Mouse (Mus musculus) limb, embryonic 14.5 days (tissue): Measurements from ENCODE around the gene Slc26a6. TPM values are rescaled to one million over a fixed set of nuclear protein-coding genes. Genes with fewer than 3 reads are reported as not detected.
A peak's percentile ranks its signal among the peaks of the same experiment; 100 is the strongest.

Source experiments
- ATAC-seq: fragments of 200-750 bp; cut with Nextera tagmentation; 2 replicates; pipeline ENCODE4 v1.8.0; 2017; ENCODE audit warnings: low read depth, moderate number of reproducible peaks, moderate TSS enrichment; ENCODE audit not compliant: low FRiP score
- DNase-seq: peaks from one replicate; pipeline ENCODE4 v3.0.0-alpha.2; 2015; ENCODE audit warnings: low spot score
- H3K27ac ChIP-seq: fragments of 300-500 bp; sonication (generic); replicated peaks from 2 replicates; pipeline ENCODE4 v1.5.1; 2014; ENCODE audit warnings: low read depth, mild to moderate bottlenecking, low read length, moderate library complexity, mixed read lengths
- H3K27me3 ChIP-seq: fragments of 300-500 bp; sonication (generic); 2 replicates; pipeline ENCODE4 v1.6.1; 2014; ENCODE audit warnings: low read length, mixed read lengths; ENCODE audit not compliant: control insufficient read depth, insufficient read depth
- H3K36me3 ChIP-seq: fragments of 300-500 bp; sonication (generic); 2 replicates; pipeline ENCODE4 v1.6.1; 2014; ENCODE audit warnings: mild to moderate bottlenecking, low read length, moderate library complexity, mixed read lengths; ENCODE audit not compliant: control insufficient read depth, insufficient read depth
- H3K4me1 ChIP-seq: fragments of 300-500 bp; sonication (generic); 2 replicates; pipeline ENCODE4 v1.6.1; 2014; ENCODE audit warnings: antibody characterized with exemption, low read length, mixed read lengths; ENCODE audit not compliant: control insufficient read depth, insufficient read depth
- H3K4me2 ChIP-seq: fragments of 300-500 bp; sonication (generic); replicated peaks from 2 replicates; pipeline ENCODE4 v1.6.1; 2014; ENCODE audit warnings: low read depth, mild to moderate bottlenecking, low read length, moderate library complexity; ENCODE audit not compliant: severe bottlenecking
- H3K4me3 ChIP-seq: fragments of 300-500 bp; sonication (generic); replicated peaks from 2 replicates; pipeline ENCODE4 v1.5.1; 2014; ENCODE audit warnings: low read length
- H3K9ac ChIP-seq: fragments of 300-500 bp; sonication (generic); 2 replicates; pipeline ENCODE4 v1.6.1; 2014; ENCODE audit warnings: mild to moderate bottlenecking, low read depth, low read length, moderate library complexity; ENCODE audit not compliant: severe bottlenecking
- H3K9me3 ChIP-seq: fragments of 300-500 bp; sonication (generic); 2 replicates; pipeline ENCODE4 v1.6.1; 2016; ENCODE audit warnings: low read length; ENCODE audit not compliant: control insufficient read depth
- POLR2A ChIP-seq: fragments of 200-500 bp; IDR thresholded peaks from 2 replicates; pipeline ENCODE4 v1.8.0; 2012; ENCODE audit warnings: inconsistent platforms, mild to moderate bottlenecking, moderate library complexity, borderline replicate concordance; ENCODE audit not compliant: insufficient read depth, insufficient read length; ENCODE audit errors: extremely low read depth
- WGBS: fragments of 180-500 bp; shearing (Covaris S2); extraction: QIAGEN DNeasy Blood & Tissue Kit; methylation state at CpG from one replicate; pipeline ENCODE4 v1.1.7; 2014; 5-methylcytosine and 5-hydroxymethylcytosine counted together
- polyA plus RNA-seq, 2 experiments: library from polyadenylated mRNA; depleted of rRNA in 1 of 2; stranded (reverse) in 1 of 2; unstranded in 1 of 2; fragments of >200 nt; fragmentation: Nextera tagmentation in 1 of 2; extraction: Ambion mirVana in 1 of 2; gene quantifications; 2 replicates each; pipeline versions ENCODE4 v1.2.1 to v1.2.3; 2012 to 2014

Gene Slc26a6
- polyA plus RNA-seq, 2 experiments, result 14.5 to 28.8 TPM

DNA sequence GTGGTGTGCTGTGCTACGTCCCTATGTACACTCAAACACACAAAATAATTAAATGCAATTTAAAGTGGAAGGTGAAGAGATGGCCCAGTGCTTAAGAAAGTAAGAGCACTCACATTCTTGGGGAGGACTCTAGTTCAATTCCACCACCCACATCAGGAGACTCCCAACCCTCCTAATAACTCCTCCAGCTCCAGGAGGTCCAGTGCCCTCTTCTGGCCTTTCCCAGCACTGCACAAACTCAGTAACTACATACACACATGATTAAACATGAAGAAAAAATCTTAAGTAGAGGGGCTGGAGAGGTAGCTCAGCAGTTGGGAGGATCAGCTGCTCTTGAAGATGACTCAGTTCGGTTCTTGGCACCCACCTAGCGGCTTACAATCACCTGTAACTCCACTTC lies 33.6 kb upstream of the Slc26a6 start:
- H3K9ac ChIP-seq, result no peak overlapping the region
- WGBS, result 59% methylated on average over 3 of the region's 3 CpGs
- DNase-seq (no peak), ATAC-seq (no peak)
- no peak overlapping the region for H3K27ac ChIP-seq
- no peaks in the 10 kb centered on the region for H3K4me1 ChIP-seq
- peaks cover 16% of the 10 kb centered on the region; the same call in 1 of the 2 replicates for H3K27me3 ChIP-seq
- peaks cover 37% of the 10 kb centered on the region for H3K36me3 ChIP-seq
- H3K4me2 ChIP-seq, result no peak overlapping the region
- no peak for TF ChIP-seq POLR2A
- H3K9me3 ChIP-seq, result no peaks in the 10 kb centered on the region
- H3K4me3 ChIP-seq, result no peak overlapping the region

DNA sequence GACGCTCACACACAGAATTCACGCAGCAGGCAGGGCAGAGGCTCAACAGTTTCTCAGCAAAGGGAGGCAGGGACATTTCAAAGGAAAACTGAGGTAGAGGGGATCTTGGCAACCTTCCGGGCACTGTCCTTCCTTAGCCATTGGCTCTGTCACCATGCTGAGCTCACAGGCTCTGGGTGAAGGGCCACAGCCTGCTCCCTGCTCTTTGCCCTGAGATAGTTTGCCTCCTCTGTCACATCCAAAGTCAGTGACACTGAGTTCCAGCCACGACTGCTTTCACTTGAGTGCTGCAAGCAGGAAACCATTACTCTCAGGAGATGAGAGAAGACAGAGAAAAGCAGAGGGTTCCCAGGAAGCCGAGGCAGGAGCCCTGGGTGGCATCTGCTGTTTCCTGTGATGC lies 33.0 kb upstream of the Slc26a6 start:
- ATAC-seq (no peak), DNase-seq (no peak)
- no peaks in the 10 kb centered on the region for H3K4me1 ChIP-seq
- WGBS, result 66% methylated on average over 5 of the region's 5 CpGs
- H3K4me2 ChIP-seq, result no peak overlapping the region
- peaks cover 31% of the 10 kb centered on the region for H3K36me3 ChIP-seq
- no peak for TF ChIP-seq POLR2A
- no peak overlapping the region for H3K4me3 ChIP-seq
- H3K27ac ChIP-seq, result no peak overlapping the region
- peaks cover 22% of the 10 kb centered on the region for H3K27me3 ChIP-seq
- H3K9ac ChIP-seq, result no peak overlapping the region
- no peaks in the 10 kb centered on the region for H3K9me3 ChIP-seq

DNA sequence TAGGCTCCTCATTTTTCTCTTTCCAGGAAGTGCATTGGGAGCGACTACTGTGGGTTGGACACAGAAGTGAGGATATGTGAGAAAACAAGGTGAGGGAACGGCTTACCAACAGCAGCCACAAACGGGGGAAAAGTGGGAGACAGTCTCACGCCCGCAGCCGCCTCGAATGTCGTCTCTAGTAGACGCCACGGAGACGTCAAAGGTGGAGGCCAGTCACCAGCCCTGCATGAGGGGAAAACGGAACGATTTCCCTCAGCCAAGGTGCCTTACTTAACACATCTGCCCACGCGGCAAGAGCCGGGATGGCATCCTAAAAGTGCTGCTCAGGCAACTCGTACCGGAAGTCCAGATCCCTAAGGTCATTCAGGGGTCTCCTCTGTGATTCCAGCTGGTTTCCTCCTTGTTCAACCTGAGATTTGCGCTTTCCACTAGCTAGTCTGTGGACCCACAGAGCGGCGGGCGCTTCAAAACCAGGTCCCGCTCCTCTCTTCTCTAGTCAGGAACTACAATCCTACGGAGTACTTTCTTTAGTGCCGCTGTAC lies 28.9 kb upstream of the Slc26a6 start:
- no peak for TF ChIP-seq POLR2A
- Histone ChIP-seq H3K4me1 (peaks cover 4% of the 10 kb centered on the region), H3K4me3 (no peak overlapping the region), H3K4me2 (no peak overlapping the region), H3K27me3 (peaks cover 63% of the 10 kb centered on the region), H3K27ac (no peak overlapping the region), H3K9me3 (no peaks in the 10 kb centered on the region), H3K36me3 (no peaks in the 10 kb centered on the region), H3K9ac (no peak overlapping the region)
- 7% methylated on average over 25 of the region's 25 CpGs for WGBS
- DNase-seq (no peak), ATAC-seq (no peak)

DNA sequence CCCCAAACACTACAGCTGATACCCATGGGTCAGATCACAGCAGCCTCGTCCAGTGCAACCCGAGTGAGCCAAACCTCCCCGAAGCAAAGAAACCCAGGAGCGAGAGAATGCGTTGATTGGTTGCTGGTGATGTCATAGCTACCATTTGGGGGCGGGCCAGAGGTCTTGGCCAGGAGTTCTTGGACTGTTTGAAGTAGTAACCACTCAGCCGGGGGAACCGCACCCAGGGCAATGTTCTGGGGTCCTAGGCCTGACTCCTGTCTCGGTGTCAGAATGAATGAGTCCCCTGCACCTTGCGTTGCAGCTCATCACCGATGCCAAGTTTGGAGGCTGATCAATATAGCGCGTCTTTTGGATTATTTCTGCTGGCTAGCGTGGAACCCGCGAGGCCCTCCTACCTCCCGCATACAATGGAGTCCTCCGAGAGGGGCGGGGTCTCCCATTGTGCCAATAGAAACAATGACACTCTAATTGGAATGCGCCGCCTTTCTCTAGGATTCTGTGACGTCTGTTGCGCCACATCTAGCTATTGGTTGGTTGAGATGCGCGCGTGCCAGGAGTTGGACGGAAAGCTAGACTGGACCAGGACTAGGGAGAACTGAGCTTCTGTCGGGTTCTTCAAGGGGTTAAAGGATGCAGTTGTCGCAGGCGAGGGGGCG lies 28.2 kb upstream of the Slc26a6 start:
- H3K4me3 ChIP-seq, result no peak overlapping the region
- ATAC-seq (no peak), DNase-seq (no peak)

DNA sequence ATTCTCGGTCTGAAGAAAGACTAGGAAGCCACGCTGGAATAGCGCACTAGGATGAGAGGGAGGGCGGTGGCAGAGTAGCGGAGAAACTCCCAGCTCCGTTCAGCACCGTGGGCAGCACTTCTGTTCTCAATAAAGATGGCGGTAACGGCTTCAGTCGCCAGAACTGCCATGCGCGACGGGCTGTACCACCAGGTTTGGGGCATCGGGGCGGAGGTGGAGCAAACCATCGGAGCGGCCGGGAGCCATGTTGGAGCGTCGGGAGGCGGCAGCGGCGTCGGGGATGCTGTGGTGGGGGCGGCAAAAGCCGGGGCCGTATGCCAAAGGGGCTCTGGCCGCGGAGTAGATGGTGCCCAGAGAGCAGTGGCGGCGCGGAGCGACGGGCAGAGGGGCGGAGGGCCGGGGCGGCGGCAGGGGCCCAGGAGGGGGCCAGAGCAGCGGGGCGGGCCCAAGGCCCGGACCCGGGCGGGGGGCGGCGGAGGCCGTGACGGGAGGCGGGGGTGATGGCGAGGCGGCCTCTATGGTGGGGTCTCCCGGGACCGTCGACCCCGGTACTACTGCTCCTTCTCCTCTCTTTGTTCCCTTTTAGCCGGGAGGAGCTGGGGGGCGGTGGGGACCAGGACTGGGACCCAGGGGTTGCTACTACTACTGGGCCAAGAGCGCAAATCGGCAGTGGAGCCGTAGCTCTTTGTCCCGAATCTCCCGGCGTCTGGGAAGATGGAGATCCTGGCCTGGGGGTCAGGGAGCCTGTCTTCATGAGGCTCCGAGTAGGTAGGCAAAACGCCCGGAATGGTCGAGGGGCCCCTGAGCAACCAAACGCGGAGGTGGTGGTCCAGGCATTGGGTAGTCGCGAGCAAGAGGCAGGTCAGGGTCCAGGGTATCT lies 27.0 kb upstream of the Slc26a6 start, which contains the start of gene Celsr3:
Gene Celsr3 (plus strand): TSS at position 501 of the 880 bp plus-strand sequence.
- peak within 1 kb of the TSS; percentile 40 for H3K4me3 ChIP-seq
- no peaks in the 10 kb centered on the region for H3K9me3 ChIP-seq
- ATAC-seq (peak; percentile 28; the same call in 1 of the 2 replicates), DNase-seq (peak; percentile 85)
- H3K4me1 ChIP-seq, result peaks cover 4% of the 10 kb centered on the region
- H3K36me3 ChIP-seq, result no peaks in the 10 kb centered on the region
- H3K4me2 ChIP-seq, result peak within 1 kb of the TSS; percentile 75
- no peak within 1 kb of the TSS for H3K9ac ChIP-seq
- peaks cover 81% of the 10 kb centered on the region for H3K27me3 ChIP-seq
- 3% methylated on average over 52 of the region's 70 CpGs for WGBS
- TF ChIP-seq POLR2A, result no peak
- H3K27ac ChIP-seq, result no peak within 1 kb of the TSS

More for the DNA sequence above, 28.2 kb upstream of the Slc26a6 start:
- H3K4me1 ChIP-seq, result peaks cover 4% of the 10 kb centered on the region
- no peak overlapping the region for H3K27ac ChIP-seq
- H3K4me2 ChIP-seq, result no peak overlapping the region
- no peak for TF ChIP-seq POLR2A
- peaks cover 69% of the 10 kb centered on the region for H3K27me3 ChIP-seq
- H3K9ac ChIP-seq, result no peak overlapping the region
- no peaks in the 10 kb centered on the region for H3K9me3 ChIP-seq
- H3K36me3 ChIP-seq, result no peaks in the 10 kb centered on the region
- 2% methylated on average over 31 of the region's 31 CpGs for WGBS
